Mouse (Mus musculus): ENCODE results near the gene 2310034G01Rik. TPM values are rescaled to one million over a fixed set of nuclear protein-coding genes. Genes with fewer than 3 reads are reported as not detected.

2310034G01Rik gene
- polyA plus RNA-seq, 1 experiment from 2014 or later: 1.4 TPM

DNA sequence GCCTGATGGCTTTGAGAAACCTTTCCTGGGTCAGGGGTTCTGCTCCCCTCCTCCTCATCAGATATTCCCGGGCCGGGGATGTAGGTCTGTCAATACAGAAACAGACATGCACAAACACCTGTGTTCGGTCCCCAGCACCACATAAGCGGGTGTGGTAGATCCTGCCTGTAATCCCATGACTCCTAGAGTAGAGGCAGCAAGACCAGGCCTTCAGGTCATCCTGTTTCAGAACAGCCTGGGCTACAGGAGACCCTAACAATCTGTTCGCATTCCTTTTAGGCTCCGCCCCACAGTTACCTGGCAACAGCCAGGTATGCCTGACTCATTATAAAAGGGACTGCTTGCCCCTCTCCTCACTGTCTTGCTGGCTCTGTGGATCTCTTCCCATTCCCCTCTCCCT is 552 bp downstream of the 2310034G01Rik start:
- Histone ChIP-seq H3K9me3 (no peaks in the 10 kb centered on the region), H3K27me3 (replicated peaks) (no peaks in the 10 kb centered on the region), H3K4me1 (peaks cover 18% of the 10 kb centered on the region), H3K9ac (no peak overlapping the region), H3K4me2 (peak overlapping the region; percentile 98), H3K4me3 (replicated peaks) (peak overlapping the region; percentile 63), H3K36me3 (no peaks in the 10 kb centered on the region), H3K27ac (peak overlapping the region; percentile 84; the same call in 1 of the 2 replicates)
- WGBS: 27% methylated on average over 6 of the region's 6 CpGs
- 0 out of 2 replicates have a peak, but pooled peaks have one; percentile 4 for ATAC-seq (ENCODE audit: insufficient read depth, low FRiP score, low read depth)

DNA sequence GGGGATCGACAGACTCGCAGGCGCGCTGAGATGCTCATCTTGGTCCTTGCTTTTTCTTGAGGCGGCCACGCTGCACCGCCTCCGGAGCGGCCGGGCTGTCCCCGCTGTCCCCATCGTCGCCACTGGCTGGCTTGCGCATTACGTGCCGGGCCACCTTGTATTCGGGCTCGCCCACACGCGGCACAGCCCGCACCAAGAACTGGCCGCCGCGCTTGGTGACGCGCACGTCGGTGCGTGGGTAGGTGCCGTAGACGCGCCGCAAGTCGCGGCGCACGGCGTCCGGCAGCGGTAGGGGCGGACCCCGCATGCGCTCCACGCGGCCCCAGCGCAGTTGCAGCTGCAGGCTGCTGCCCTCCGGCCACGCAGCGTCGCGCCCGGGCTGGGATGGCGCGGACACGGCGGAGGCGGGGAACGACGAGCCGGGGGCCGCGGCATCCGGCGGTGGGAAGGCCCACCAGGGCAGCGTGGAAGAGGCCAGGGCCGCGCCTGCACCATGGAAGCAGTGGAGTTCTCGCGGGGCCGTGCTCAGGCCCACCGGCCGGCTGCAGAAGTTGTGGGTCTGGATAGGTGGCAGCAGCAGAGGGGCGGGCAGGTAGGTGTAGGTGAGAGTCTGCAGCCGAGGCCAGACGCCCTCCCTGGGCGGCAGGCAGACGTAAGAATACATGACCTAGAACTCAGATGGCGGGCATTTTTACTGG is 1.2 kb downstream of the 2310034G01Rik start:
- Histone ChIP-seq H3K27ac (peak overlapping the region; percentile 84), H3K4me2 (peak overlapping the region; percentile 98), H3K9ac (peak overlapping the region; percentile 70), H3K9me3 (no peaks in the 10 kb centered on the region), H3K4me3 (replicated peaks) (peak overlapping the region; percentile 63), H3K36me3 (no peaks in the 10 kb centered on the region), H3K4me1 (peaks cover 18% of the 10 kb centered on the region), H3K27me3 (replicated peaks) (no peaks in the 10 kb centered on the region)
- under 1% methylated on average over 78 of the region's 78 CpGs for WGBS
- peak; percentile 72 for ATAC-seq (ENCODE audit: insufficient read depth, low FRiP score, low read depth)

DNA sequence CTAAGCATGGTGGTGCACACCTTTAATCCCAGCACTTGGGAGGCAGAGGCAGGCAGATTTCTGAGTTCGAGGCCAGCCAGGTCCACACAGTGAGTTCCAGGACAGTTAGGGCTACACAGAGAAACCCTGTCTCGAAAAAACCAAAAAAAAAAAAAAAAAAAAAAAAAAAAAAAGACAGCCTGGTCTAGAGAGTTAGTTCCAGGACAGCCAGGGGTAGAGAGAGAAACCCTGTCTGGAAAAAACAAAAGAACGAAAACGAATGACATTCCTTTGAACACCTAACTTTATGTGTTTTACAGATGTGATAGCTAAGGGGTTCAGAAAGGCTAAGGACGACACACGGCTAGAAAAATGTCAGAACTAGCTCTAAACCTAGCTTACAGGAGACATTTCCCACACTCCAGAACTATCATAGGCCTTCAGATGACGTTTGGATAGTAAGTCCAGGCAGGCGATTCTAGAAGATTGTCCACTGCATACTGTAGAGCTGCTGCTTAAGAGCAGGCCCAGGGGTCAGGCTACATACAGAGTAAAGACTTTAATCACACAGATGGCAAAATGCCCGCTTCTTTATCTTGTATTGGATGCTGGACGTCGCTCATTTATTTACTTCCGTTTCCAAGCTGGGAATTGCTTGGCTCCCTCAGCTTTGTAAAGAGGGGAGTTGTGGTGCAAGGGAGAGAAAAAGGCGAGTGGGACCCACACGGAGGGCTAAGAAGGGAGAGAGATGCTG is 2.0 kb downstream of the 2310034G01Rik start:
- no peaks in the 10 kb centered on the region for H3K9me3 ChIP-seq
- H3K4me3 ChIP-seq (replicated peaks): peak overlapping the region; percentile 63
- peaks cover 18% of the 10 kb centered on the region for H3K4me1 ChIP-seq
- H3K27ac ChIP-seq: peak overlapping the region; percentile 84
- H3K27me3 ChIP-seq (replicated peaks): no peaks in the 10 kb centered on the region
- H3K4me2 ChIP-seq: peak overlapping the region; percentile 98
- ATAC-seq (ENCODE audit: insufficient read depth, low FRiP score, low read depth): no peak
- 29% methylated on average over 14 of the region's 14 CpGs for WGBS
- H3K36me3 ChIP-seq: no peaks in the 10 kb centered on the region
- H3K9ac ChIP-seq: peak overlapping the region; percentile 70; the same call in 1 of the 2 replicates

DNA sequence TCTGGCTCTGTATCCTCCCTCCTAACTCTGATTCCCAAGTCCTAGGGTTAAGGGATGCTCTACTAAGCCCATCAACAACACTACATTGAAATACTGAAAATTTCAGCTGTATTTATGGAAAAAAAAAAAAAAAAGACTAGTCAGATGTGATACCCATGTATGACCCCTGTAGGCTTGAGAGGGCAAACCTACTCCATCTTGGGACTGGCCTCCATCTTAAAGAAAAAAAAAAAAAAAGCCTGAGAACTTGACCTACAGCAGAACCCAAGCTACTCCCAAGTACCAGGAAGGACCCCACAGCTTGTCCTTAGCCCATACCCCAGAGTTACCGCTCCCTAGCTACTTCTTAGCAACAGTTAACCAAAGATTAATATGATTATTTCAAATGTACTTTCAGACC is 3.0 kb downstream of the 2310034G01Rik start:
- H3K36me3 ChIP-seq: no peaks in the 10 kb centered on the region
- H3K9ac ChIP-seq: no peak overlapping the region
- no peaks in the 10 kb centered on the region for H3K27me3 ChIP-seq (replicated peaks)
- H3K4me1 ChIP-seq: peaks cover 18% of the 10 kb centered on the region
- no peak overlapping the region for H3K27ac ChIP-seq
- no peaks in the 10 kb centered on the region for H3K9me3 ChIP-seq
- ATAC-seq (ENCODE audit: insufficient read depth, low FRiP score, low read depth): no peak
- 97% methylated on average over 1 of the region's 1 CpGs for WGBS
- H3K4me3 ChIP-seq (replicated peaks): no peak overlapping the region
- H3K4me2 ChIP-seq: no peak overlapping the region

DNA sequence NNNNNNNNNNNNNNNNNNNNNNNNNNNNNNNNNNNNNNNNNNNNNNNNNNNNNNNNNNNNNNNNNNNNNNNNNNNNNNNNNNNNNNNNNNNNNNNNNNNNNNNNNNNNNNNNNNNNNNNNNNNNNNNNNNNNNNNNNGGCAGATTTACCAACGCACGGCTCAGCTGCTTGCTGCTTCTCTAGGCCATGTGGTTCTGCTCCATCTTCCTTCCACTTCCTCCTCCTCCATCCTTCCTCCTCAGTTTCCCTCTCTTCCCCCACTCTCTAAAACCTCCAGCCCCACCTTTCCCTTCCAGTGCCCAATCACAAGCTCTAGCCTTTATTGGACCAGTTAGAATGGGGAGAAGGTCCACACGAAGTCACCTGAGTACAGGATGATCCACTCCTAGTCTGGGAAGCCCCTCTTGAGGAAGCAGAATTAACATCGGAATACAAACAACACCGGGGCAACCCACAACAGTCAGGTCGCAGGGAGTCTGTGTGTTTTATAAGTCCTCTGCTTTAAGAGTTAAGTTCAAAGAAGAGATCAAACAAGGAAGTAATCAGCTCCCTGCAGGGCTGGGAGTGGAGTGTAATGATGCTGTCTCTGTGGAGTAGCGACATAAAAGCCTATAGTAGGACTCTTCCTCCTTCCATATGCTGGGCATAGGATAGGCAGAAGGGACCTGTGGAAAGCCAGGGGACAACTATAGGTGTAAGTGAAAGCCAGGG is 5.2 kb downstream of the 2310034G01Rik start:
- no peaks in the 10 kb centered on the region for H3K36me3 ChIP-seq
- no peaks in the 10 kb centered on the region for H3K27me3 ChIP-seq (replicated peaks)
- H3K4me1 ChIP-seq: peaks cover 16% of the 10 kb centered on the region
- no peak for ATAC-seq (ENCODE audit: insufficient read depth, low FRiP score, low read depth)
- WGBS: 19% methylated on average over 7 of the region's 7 CpGs
- no peak overlapping the region for H3K4me3 ChIP-seq (replicated peaks)
- H3K9ac ChIP-seq: no peak overlapping the region
- H3K4me2 ChIP-seq: no peak overlapping the region
- no peaks in the 10 kb centered on the region for H3K9me3 ChIP-seq
- no peak overlapping the region for H3K27ac ChIP-seq

DNA sequence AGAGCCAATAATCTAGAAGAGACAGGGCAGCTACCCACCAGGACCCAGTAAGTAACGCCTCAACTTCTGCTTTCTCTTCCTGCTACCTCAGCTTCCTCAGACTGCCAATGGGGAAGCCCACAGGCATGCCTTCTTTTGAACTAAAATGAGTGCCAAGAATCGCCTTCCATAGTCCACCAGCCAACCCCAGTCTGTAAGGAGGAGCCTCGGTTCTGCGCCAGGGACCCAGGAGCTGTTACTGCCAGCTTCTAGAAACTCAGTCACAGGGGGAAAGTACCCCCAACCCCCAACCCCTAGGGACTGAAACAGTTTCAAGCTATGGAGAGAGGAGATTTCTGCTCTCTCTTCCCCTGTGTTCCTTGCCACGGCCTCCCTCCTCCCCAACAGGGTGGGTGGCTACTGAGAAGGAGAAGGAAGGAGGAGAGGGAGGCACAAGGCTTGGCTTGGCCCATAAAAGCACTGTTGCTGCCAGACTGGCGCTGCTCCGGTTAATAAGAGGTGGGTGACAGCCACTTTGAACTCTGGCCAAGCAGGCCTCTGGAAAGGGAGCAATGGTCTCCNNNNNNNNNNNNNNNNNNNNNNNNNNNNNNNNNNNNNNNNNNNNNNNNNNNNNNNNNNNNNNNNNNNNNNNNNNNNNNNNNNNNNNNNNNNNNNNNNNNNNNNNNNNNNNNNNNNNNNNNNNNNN is 10.7 kb downstream of the 2310034G01Rik start:
- ATAC-seq (ENCODE audit: insufficient read depth, low FRiP score, low read depth): no peak
- Histone ChIP-seq H3K9me3 (no peaks in the 10 kb centered on the region), H3K4me1 (peaks cover 10% of the 10 kb centered on the region), H3K27me3 (replicated peaks) (no peaks in the 10 kb centered on the region), H3K4me2 (peak overlapping the region; percentile 75; the same call in 1 of the 2 replicates), H3K4me3 (replicated peaks) (no peak overlapping the region), H3K36me3 (no peaks in the 10 kb centered on the region), H3K9ac (no peak overlapping the region), H3K27ac (peak overlapping the region; percentile 33)
- 70% methylated on average over 7 of the region's 7 CpGs for WGBS

DNA sequence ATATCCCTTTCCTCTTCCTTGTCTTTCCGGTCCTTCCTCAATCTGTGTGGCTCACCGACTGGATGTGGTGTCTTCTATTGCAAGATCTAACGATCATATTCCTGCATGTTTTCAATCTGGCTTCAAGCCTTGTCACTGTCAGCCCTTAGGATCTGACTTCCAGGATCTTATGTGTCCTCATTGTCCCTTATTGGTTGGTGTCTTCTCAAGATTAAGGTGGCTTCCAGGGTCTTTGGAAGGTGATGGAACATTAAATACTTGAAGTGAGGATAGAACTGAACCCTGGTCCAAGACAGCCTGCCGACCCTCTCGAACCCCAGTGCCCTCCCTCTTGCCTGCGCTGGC is 11.2 kb downstream of the 2310034G01Rik start:
- Histone ChIP-seq H3K4me2 (peak overlapping the region; percentile 75), H3K36me3 (no peaks in the 10 kb centered on the region), H3K4me3 (replicated peaks) (peak overlapping the region; percentile 84), H3K27ac (peak overlapping the region; percentile 33), H3K27me3 (replicated peaks) (no peaks in the 10 kb centered on the region), H3K9me3 (no peaks in the 10 kb centered on the region), H3K4me1 (peaks cover 10% of the 10 kb centered on the region), H3K9ac (no peak overlapping the region)
- 51% methylated on average over 6 of the region's 6 CpGs for WGBS
- ATAC-seq (ENCODE audit: insufficient read depth, low FRiP score, low read depth): no peak; the same call in 1 of the 2 replicates

DNA sequence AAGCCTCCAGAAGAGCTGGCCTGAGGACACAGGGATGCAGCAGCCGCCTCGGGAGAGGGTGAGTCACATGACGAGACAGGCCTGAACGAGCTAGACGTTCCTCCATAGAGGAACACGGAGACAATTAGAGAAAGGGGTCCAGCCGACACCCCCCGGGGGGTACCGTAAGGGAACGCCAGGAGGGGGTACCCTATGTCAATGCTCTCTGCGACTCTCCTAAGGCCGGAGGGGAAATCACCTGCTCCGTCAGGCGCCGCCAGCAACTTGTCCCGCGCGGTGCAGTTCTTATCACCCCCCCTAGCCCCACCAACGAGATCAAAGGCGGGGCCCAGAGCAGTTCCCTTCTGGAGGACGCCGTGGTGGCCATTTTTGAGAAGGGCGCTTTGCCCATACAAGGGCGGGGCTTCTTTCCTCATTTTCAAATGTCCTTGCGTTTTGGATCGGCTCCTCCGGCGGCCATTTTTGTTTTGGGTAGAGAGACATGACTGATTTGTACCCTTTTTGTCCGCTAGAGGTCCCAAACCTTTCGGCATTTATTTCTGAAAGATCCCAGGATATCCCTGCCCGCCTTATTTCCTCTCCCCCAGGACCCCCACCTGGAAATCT is 11.7 kb downstream of the 2310034G01Rik start, which contains the start of gene Cuedc2:
TSS of gene Cuedc2 (minus strand) at position 372 of the 606 bp plus-strand sequence.
- Histone ChIP-seq H3K27me3 (replicated peaks) (no peaks in the 10 kb centered on the region), H3K4me2 (peak within 1 kb of the TSS; percentile 75), H3K36me3 (no peaks in the 10 kb centered on the region), H3K27ac (peak within 1 kb of the TSS; percentile 63), H3K4me3 (replicated peaks) (peak within 1 kb of the TSS; percentile 84), H3K9me3 (no peaks in the 10 kb centered on the region), H3K9ac (peak within 1 kb of the TSS; percentile 82), H3K4me1 (peaks cover 10% of the 10 kb centered on the region)
- under 1% methylated on average over 31 of the region's 31 CpGs for WGBS
- peak; percentile 89 for ATAC-seq (ENCODE audit: insufficient read depth, low FRiP score, low read depth)

DNA sequence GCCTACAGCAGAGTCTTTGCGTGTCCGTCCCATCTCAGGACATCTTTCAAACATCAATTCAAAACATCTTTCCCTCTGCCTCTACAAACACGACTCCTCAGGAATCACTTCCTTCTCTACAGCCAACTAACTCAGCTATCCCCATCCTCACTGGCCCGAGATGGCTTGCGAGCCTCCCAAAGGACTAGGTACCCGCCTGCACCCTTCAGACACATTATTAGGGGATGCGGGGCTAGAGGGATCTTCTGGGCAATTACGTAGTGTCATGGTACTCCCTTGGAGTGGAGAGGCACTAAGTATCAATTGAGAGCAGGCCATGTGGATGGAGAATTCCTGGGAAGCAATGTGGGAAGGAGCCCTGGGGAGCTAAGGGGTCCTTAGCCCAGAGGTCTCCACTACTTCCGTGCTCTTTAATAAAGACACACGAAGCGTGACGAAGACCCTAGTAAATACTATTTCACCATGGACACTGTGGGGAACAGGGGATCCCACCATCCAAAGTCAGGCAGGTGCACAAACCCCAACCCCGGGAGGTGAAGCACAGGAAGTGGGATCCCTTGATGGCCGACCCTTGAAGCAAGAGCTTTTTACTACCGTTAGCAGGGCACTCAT is 12.3 kb downstream of the 2310034G01Rik start:
- WGBS: 37% methylated on average over 15 of the region's 15 CpGs
- Histone ChIP-seq H3K4me1 (peaks cover 10% of the 10 kb centered on the region), H3K9ac (peak overlapping the region; percentile 82), H3K27me3 (replicated peaks) (no peaks in the 10 kb centered on the region), H3K4me2 (peak overlapping the region; percentile 75), H3K9me3 (no peaks in the 10 kb centered on the region), H3K4me3 (replicated peaks) (peak overlapping the region; percentile 84), H3K36me3 (no peaks in the 10 kb centered on the region), H3K27ac (peak overlapping the region; percentile 63; the same call in 1 of the 2 replicates)
- ATAC-seq (ENCODE audit: insufficient read depth, low FRiP score, low read depth): no peak

DNA sequence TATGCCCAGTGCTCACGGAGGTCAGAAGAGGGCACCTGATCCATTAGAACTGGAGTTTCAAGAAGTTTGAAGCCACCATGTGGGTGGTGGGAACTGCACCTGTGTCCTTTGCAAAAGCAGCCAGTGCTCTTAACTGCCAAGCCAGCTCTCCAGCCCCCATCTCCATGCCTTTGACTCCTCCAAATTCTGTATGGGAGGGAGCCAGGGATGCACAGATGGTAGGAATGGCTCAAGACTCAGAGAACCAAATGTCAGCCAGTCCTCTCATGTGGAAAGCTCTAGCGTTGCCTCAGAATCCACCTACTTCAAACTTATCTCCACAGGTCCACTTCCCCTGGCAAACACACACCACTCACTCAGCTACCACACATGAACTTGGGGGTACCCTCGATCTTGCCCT is 16.2 kb downstream of the 2310034G01Rik start:
- no peaks in the 10 kb centered on the region for H3K9me3 ChIP-seq
- ATAC-seq (ENCODE audit: insufficient read depth, low FRiP score, low read depth): no peak
- H3K27me3 ChIP-seq (replicated peaks): no peaks in the 10 kb centered on the region
- H3K27ac ChIP-seq: no peak overlapping the region
- 0 out of 2 replicates have a peak, but pooled peaks cover 5% of the 10 kb centered on the region for H3K36me3 ChIP-seq
- no peak overlapping the region for H3K4me3 ChIP-seq (replicated peaks)
- H3K9ac ChIP-seq: no peak overlapping the region
- H3K4me2 ChIP-seq: no peak overlapping the region
- peaks cover 14% of the 10 kb centered on the region for H3K4me1 ChIP-seq
- 88% methylated on average over 3 of the region's 3 CpGs for WGBS

All from stomach, embryonic 15.5 days (tissue).